In the genomic region with DNA sequence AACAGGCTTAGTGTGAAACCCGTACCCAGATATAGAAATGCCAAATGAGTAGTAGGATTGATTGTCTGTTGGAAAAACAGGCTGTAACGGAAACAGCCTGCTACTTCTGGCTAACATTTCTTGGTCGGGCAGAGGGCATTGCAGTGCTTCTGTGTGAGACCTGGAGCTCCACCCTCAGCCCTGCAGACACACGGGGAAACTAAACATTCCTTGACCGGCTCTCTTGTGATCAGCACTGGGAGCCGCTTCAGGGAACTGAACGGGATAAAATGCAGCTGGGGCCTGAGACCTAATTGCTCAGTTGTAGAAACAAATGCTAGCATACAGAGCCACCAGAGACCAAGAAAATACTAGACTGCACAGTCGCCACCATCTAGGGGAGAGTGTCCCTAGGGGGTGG, we compare ENCODE assay signal across 22 mouse cellular contexts. TPM values are rescaled to one million over a fixed set of nuclear protein-coding genes. Genes with fewer than 3 reads are reported as not detected.
A peak's percentile ranks its signal among the peaks of the same experiment; 100 is the strongest.
DNase-seq lines count a peak whose midpoint lies in the region; ATAC-seq and TF ChIP-seq lines count a peak whose summit lies in the region.
"Had no signal": no experiment of that assay in that cellular context is flagged by ENCODE, and none has a peak within 500 bp of the region (broad histone marks: within the 10 kb centered on the region; RNA-seq: fewer than 3 reads in every experiment).

No protein-coding gene starts in this region.

- no peak overlapping the region for H3K4me2 ChIP-seq in embryonic facial prominence, embryonic 11.5 days (ENCODE audit: low read depth, low read length)
- H3K4me2 ChIP-seq in midbrain, embryonic 11.5 days = no peak overlapping the region
- no peak overlapping the region for H3K4me2 ChIP-seq in midbrain, embryonic 14.5 days (ENCODE audit: low read length)
- H3K4me2 ChIP-seq: hindbrain, embryonic 12.5 days; neural tube, embryonic 13.5 days had no signal

- H3K9ac ChIP-seq in embryonic facial prominence, embryonic 11.5 days (replicated peaks; ENCODE audit: low read length) = no peak overlapping the region
- H3K9ac ChIP-seq in midbrain, embryonic 11.5 days (ENCODE audit: low read length) = no peak overlapping the region
- no peak overlapping the region for H3K9ac ChIP-seq in midbrain, embryonic 14.5 days (replicated peaks; ENCODE audit: low read length)
- H3K9ac ChIP-seq: hindbrain, embryonic 12.5 days; liver, embryonic 14.5 days; neural tube, embryonic 13.5 days had no signal

- ATAC-seq in embryonic facial prominence, embryonic 11.5 days (replicated peaks; ENCODE audit: insufficient number of reproducible peaks, low FRiP score, low TSS enrichment, low read depth) = no peak
- no peak for ATAC-seq in midbrain, embryonic 11.5 days (ENCODE audit: low FRiP score)
- no peak for ATAC-seq in midbrain, embryonic 14.5 days (ENCODE audit: low FRiP score, low TSS enrichment)
- ATAC-seq: CD4-positive, CD25-positive, alpha-beta regulatory T cell, adult 4 months; forebrain, embryonic 16.5 days; inflammation-experienced regulatory T-cells, adult 6 months had no signal

- 0 out of 2 replicates have a peak, but pooled peaks cover under 1% of the 10 kb centered on the region for H3K27me3 ChIP-seq in embryonic facial prominence, embryonic 11.5 days (ENCODE audit: control insufficient read depth, insufficient read depth, low read length)
- peaks cover 15% of the 10 kb centered on the region for H3K27me3 ChIP-seq in embryonic facial prominence, embryonic 10.5 days (replicated peaks; ENCODE audit: low read depth, poor library complexity, severe bottlenecking)
- no peaks in the 10 kb centered on the region for H3K27me3 ChIP-seq in kidney, adult 2 months (replicated peaks; ENCODE audit: control insufficient read depth, insufficient read depth, low read length)
- peaks cover 3% of the 10 kb centered on the region; the same call in 1 of the 2 replicates for H3K27me3 ChIP-seq in midbrain, embryonic 11.5 days (ENCODE audit: control insufficient read depth, insufficient read depth, low read length)
- H3K27me3 ChIP-seq in midbrain, embryonic 14.5 days (ENCODE audit: control insufficient read depth, insufficient read depth, low read length) = peaks cover 9% of the 10 kb centered on the region

- H3K27ac ChIP-seq in embryonic facial prominence, embryonic 11.5 days (replicated peaks; ENCODE audit: low read depth, low read length) = no peak overlapping the region
- H3K27ac ChIP-seq in embryonic facial prominence, embryonic 10.5 days (replicated peaks) = no peak overlapping the region
- no peak overlapping the region for H3K27ac ChIP-seq in kidney, adult 2 months (ENCODE audit: insufficient read depth, low read depth, low read length)
- no peak overlapping the region for H3K27ac ChIP-seq in midbrain, embryonic 11.5 days (ENCODE audit: low read depth, low read length)
- no peak overlapping the region for H3K27ac ChIP-seq in midbrain, embryonic 14.5 days (replicated peaks; ENCODE audit: low read depth, low read length)
- H3K27ac ChIP-seq: heart, embryonic 10.5 days; hindbrain, embryonic 12.5 days; liver, embryonic 14.5 days; midbrain, embryonic 10.5 days; neural tube, embryonic 13.5 days had no signal

- no peak overlapping the region for H3K4me3 ChIP-seq in embryonic facial prominence, embryonic 11.5 days (ENCODE audit: low read depth, low read length)
- no peak overlapping the region for H3K4me3 ChIP-seq in embryonic facial prominence, embryonic 10.5 days
- no peak overlapping the region for H3K4me3 ChIP-seq in kidney, adult 2 months (ENCODE audit: insufficient read depth, low read depth, low read length)
- H3K4me3 ChIP-seq in midbrain, embryonic 11.5 days (ENCODE audit: low read depth, low read length) = no peak overlapping the region
- H3K4me3 ChIP-seq in midbrain, embryonic 14.5 days (replicated peaks; ENCODE audit: low read depth, low read length) = no peak overlapping the region
- H3K4me3 ChIP-seq: erythroblast, embryonic 14.5 days; heart, embryonic 10.5 days; hindbrain, embryonic 12.5 days; midbrain, embryonic 10.5 days; neural tube, embryonic 13.5 days had no signal

- TF ChIP-seq POLR2A in kidney, adult 2 months (IDR thresholded peaks at IDR 0.05; ENCODE audit: low read depth, low read length) = no peak

- no peaks in the 10 kb centered on the region for H3K9me3 ChIP-seq in embryonic facial prominence, embryonic 11.5 days (replicated peaks; ENCODE audit: control insufficient read depth, low read length)
- H3K9me3 ChIP-seq in embryonic facial prominence, embryonic 10.5 days = no peaks in the 10 kb centered on the region
- H3K9me3 ChIP-seq in midbrain, embryonic 11.5 days (ENCODE audit: control insufficient read depth, low read length) = no peaks in the 10 kb centered on the region
- no peaks in the 10 kb centered on the region for H3K9me3 ChIP-seq in midbrain, embryonic 14.5 days (ENCODE audit: control insufficient read depth, low read length)
- H3K9me3 ChIP-seq: heart, embryonic 10.5 days; hindbrain, embryonic 12.5 days; midbrain, embryonic 10.5 days; neural tube, embryonic 13.5 days had no signal

- H3K4me1 ChIP-seq in embryonic facial prominence, embryonic 11.5 days (ENCODE audit: control insufficient read depth, insufficient read depth, low read length) = peaks cover 16% of the 10 kb centered on the region
- H3K4me1 ChIP-seq in embryonic facial prominence, embryonic 10.5 days = peaks cover 62% of the 10 kb centered on the region
- peaks cover 32% of the 10 kb centered on the region for H3K4me1 ChIP-seq in kidney, adult 2 months (ENCODE audit: control insufficient read depth, insufficient read depth, low read length)
- peaks cover 9% of the 10 kb centered on the region for H3K4me1 ChIP-seq in midbrain, embryonic 11.5 days (ENCODE audit: control insufficient read depth, insufficient read depth, low read length)
- peaks cover 15% of the 10 kb centered on the region for H3K4me1 ChIP-seq in midbrain, embryonic 14.5 days (ENCODE audit: control insufficient read depth, insufficient read depth, low read length)

- H3K36me3 ChIP-seq in embryonic facial prominence, embryonic 11.5 days (replicated peaks; ENCODE audit: control insufficient read depth, insufficient read depth, low read depth, low read length) = no peaks in the 10 kb centered on the region; the same call in none of the 2 replicates
- H3K36me3 ChIP-seq in embryonic facial prominence, embryonic 10.5 days (replicated peaks) = peaks cover 47% of the 10 kb centered on the region
- no peaks in the 10 kb centered on the region; the same call in 1 of the 2 replicates for H3K36me3 ChIP-seq in kidney, adult 2 months (ENCODE audit: control insufficient read depth, insufficient read depth, low read length)
- no peaks in the 10 kb centered on the region for H3K36me3 ChIP-seq in midbrain, embryonic 11.5 days (ENCODE audit: control insufficient read depth, insufficient read depth, low read length)
- H3K36me3 ChIP-seq in midbrain, embryonic 14.5 days (ENCODE audit: control insufficient read depth, insufficient read depth, low read length) = no peaks in the 10 kb centered on the region
- H3K36me3 ChIP-seq: G1E; neural tube, embryonic 13.5 days had no signal

- WGBS in embryonic facial prominence, embryonic 11.5 days = 21% methylated on average over 8 of the region's 8 CpGs
- WGBS in embryonic facial prominence, embryonic 10.5 days = 36% methylated on average over 8 of the region's 8 CpGs
- 18% methylated on average over 8 of the region's 8 CpGs for WGBS in kidney, adult 2 months
- WGBS in midbrain, embryonic 11.5 days = 48% methylated on average over 8 of the region's 8 CpGs
- 54% methylated on average over 8 of the region's 8 CpGs for WGBS in midbrain, embryonic 14.5 days

- no peak for TF ChIP-seq CTCF in kidney, adult 2 months (conservative IDR thresholded peaks at IDR 0.05; ENCODE audit: insufficient read depth, insufficient read length, low read depth, low read length)

- DNase-seq in embryonic facial prominence, embryonic 11.5 days (ENCODE audit: low spot score) = peak; percentile 25
- no peak for DNase-seq in embryonic facial prominence, embryonic 10.5 days (ENCODE audit: low spot score)
- DNase-seq in kidney, adult 2 months = peak; percentile 60
- DNase-seq in kidney, adult 11 months = no peak
- peak; percentile 79 for DNase-seq in midbrain, embryonic 11.5 days (ENCODE audit: low spot score, missing footprints)
- no peak for DNase-seq in midbrain, embryonic 14.5 days
- DNase-seq in yolk sac, embryonic 10.5 days (ENCODE audit: low spot score) = peak; percentile 67
- no peak for DNase-seq in gastrocnemius, postnatal 4 days (ENCODE audit: low spot score in 2 of 2)
- DNase-seq: cerebellum, adult 11 months; cerebellum, postnatal 14 days; right cerebral cortex, postnatal 14 days had no signal

RNA-seq across cellular contexts. Expression of gene Tnfrsf1a, which starts 7.1 kb away (rescaled TPM):
- polyA plus RNA-seq in embryonic facial prominence, embryonic 11.5 days (2014; fragmentation: Nextera tagmentation; extraction: Ambion mirVana) = 36.6 and 39.5 TPM in 2 replicates
- polyA plus RNA-seq in embryonic facial prominence, embryonic 10.5 days (2016; fragmentation: Nextera tagmentation; extraction: Ambion mirVana) = 33.4 and 34.8 TPM in 2 replicates
- 98.6 and 109 TPM in 2 replicates for polyA plus RNA-seq in kidney, adult 2 months (2012; rRNA removed)
- polyA plus RNA-seq in midbrain, embryonic 11.5 days (2014; fragmentation: Nextera tagmentation; extraction: Ambion mirVana) = 19.0 and 19.2 TPM in 2 replicates
- 6.8 and 13.4 TPM in 2 replicates for polyA plus RNA-seq in midbrain, embryonic 14.5 days (2014; fragmentation: Nextera tagmentation; extraction: Ambion mirVana)
- total RNA-seq in gastrocnemius, postnatal 4 days (2021) = 10 to 100 TPM; 59.8 to 60.1 TPM
- total RNA-seq: G1E had no signal

RNA-seq across cellular contexts. Expression of gene Plekhg6, which starts 24.3 kb away (rescaled TPM):
- 0.08 and 0.20 TPM in 2 replicates for polyA plus RNA-seq in embryonic facial prominence, embryonic 11.5 days (2014; fragmentation: Nextera tagmentation; extraction: Ambion mirVana)
- 0.21 and 0.32 TPM in 2 replicates for polyA plus RNA-seq in embryonic facial prominence, embryonic 10.5 days (2016; fragmentation: Nextera tagmentation; extraction: Ambion mirVana)
- polyA plus RNA-seq in kidney, adult 2 months (2012; rRNA removed) = 6.1 and 7.1 TPM in 2 replicates
- not detected in 2 replicates for polyA plus RNA-seq in midbrain, embryonic 11.5 days (2014; fragmentation: Nextera tagmentation; extraction: Ambion mirVana)
- polyA plus RNA-seq in midbrain, embryonic 14.5 days (2014; fragmentation: Nextera tagmentation; extraction: Ambion mirVana) = 0.08 TPM in 1 of 2 replicates, not detected in the other
- total RNA-seq in gastrocnemius, postnatal 4 days (2021) = under 1 TPM; 0.07 to 0.08 TPM
- total RNA-seq: G1E; gastrocnemius, adult 8-10 months had no signal
- polyA plus RNA-seq: erythroblast, embryonic 14.5 days; forebrain, embryonic 16.5 days; G1E; inflammation-experienced regulatory T-cells, adult 6 months; neural tube, embryonic 13.5 days had no signal

RNA-seq across cellular contexts. Expression of gene Scnn1a, which starts 35.8 kb away (rescaled TPM):
- polyA plus RNA-seq in embryonic facial prominence, embryonic 11.5 days (2014; fragmentation: Nextera tagmentation; extraction: Ambion mirVana) = 0.88 and 1.1 TPM in 2 replicates
- polyA plus RNA-seq in embryonic facial prominence, embryonic 10.5 days (2016; fragmentation: Nextera tagmentation; extraction: Ambion mirVana) = 0.57 and 0.87 TPM in 2 replicates
- 83.5 and 89.5 TPM in 2 replicates for polyA plus RNA-seq in kidney, adult 2 months (2012; rRNA removed)
- polyA plus RNA-seq in midbrain, embryonic 11.5 days (2014; fragmentation: Nextera tagmentation; extraction: Ambion mirVana) = 0.33 and 0.77 TPM in 2 replicates
- polyA plus RNA-seq in midbrain, embryonic 14.5 days (2014; fragmentation: Nextera tagmentation; extraction: Ambion mirVana) = 0.51 and 0.76 TPM in 2 replicates
- under 1 TPM; 0.39 to 0.86 TPM for total RNA-seq in gastrocnemius, postnatal 4 days (2021)
- polyA plus RNA-seq: CD4-positive, CD25-positive, alpha-beta regulatory T cell, adult 4 months; G1E; inflammation-experienced regulatory T-cells, adult 6 months had no signal

RNA-seq across cellular contexts. Expression of gene Ltbr, which starts 42.6 kb away (rescaled TPM):
- polyA plus RNA-seq in embryonic facial prominence, embryonic 11.5 days (2014; fragmentation: Nextera tagmentation; extraction: Ambion mirVana) = 22.8 and 24.3 TPM in 2 replicates
- polyA plus RNA-seq in embryonic facial prominence, embryonic 10.5 days (2016; fragmentation: Nextera tagmentation; extraction: Ambion mirVana) = 26.9 and 28.8 TPM in 2 replicates
- polyA plus RNA-seq in kidney, adult 2 months (2012; rRNA removed) = 97.1 and 116 TPM in 2 replicates
- polyA plus RNA-seq in midbrain, embryonic 11.5 days (2014; fragmentation: Nextera tagmentation; extraction: Ambion mirVana) = 18.0 and 19.7 TPM in 2 replicates
- 10.2 and 13.9 TPM in 2 replicates for polyA plus RNA-seq in midbrain, embryonic 14.5 days (2014; fragmentation: Nextera tagmentation; extraction: Ambion mirVana)
- 10 to 100 TPM; 43.8 to 48.0 TPM for total RNA-seq in gastrocnemius, postnatal 4 days (2021)
- total RNA-seq: G1E had no signal
- polyA plus RNA-seq: G1E had no signal

Comparison
In these comparisons a context has a peak if more than half of its experiments do, and no peak if none do; other contexts are left out.
1. DNase-seq: peak in embryonic facial prominence, embryonic 11.5 days (single experiment), kidney, adult 2 months (single experiment), midbrain, embryonic 11.5 days (single experiment) and yolk sac, embryonic 10.5 days (single experiment); none in embryonic facial prominence, embryonic 10.5 days (single experiment), kidney, adult 11 months (single experiment), midbrain, embryonic 14.5 days (single experiment) and gastrocnemius, postnatal 4 days (0 of 2).
2. RNA of gene Scnn1a, which starts 35.8 kb away (polyA plus RNA-seq): 83.5 to 89.5 TPM in kidney, adult 2 months; 0.88 to 1.1 TPM in embryonic facial prominence, embryonic 11.5 days, 0.57 to 0.87 TPM in embryonic facial prominence, embryonic 10.5 days, 0.51 to 0.76 TPM in midbrain, embryonic 14.5 days and 0.33 to 0.77 TPM in midbrain, embryonic 11.5 days; every median in the first group is over 10 times any median in the second.